Mouse (Mus musculus): ENCODE measurements at regions not wholly inside any gene's neighbourhood (a gene's known extent, or its start where the extent isn't known, plus 50 kb on each side); places are given as distances from the start of the nearest gene placed in this dataset.

DNA sequence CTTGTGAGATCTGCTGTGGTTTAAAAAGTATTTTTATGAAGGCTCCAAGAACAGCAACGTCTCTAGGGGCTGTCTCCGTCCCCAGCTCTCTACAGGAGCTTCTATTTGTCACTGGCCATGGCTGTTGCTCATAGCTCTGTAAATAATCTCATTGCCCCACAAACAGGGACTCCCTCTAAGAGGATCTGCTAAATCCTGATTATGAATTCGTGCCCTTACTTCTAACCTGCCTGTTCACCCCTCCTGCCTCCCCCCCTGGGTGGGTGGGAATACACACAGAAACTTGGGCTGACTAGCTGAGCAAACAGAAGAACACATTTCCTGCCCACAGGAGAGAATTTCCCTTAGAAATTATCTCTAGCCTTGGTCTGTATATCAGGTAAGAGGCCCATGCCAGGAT, 155.9 kb upstream of the Ncam1 start:
- DNase-seq (ENCODE audit: low read depth) = no peak

DNA sequence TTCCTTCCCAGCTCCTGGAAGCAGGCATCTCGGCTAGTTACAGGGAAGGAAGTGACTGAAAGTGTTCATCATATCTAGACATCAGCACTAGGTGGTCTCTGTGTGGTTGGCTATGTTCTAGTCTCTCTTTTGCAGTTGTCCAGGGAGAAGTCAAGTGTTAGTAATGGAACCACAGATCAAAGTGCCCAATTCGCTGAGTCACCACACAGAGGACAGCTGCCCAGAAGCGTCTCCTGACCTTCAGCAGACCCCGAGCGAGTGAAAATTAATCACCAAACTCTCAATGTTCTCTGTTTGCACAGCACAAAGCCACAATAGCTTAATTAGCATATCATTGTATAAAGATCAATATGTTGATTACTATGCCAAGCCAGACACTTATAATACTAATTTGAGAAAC, 151.6 kb upstream of the Ncam1 start:
- DNase-seq (ENCODE audit: low read depth) = no peak

DNA sequence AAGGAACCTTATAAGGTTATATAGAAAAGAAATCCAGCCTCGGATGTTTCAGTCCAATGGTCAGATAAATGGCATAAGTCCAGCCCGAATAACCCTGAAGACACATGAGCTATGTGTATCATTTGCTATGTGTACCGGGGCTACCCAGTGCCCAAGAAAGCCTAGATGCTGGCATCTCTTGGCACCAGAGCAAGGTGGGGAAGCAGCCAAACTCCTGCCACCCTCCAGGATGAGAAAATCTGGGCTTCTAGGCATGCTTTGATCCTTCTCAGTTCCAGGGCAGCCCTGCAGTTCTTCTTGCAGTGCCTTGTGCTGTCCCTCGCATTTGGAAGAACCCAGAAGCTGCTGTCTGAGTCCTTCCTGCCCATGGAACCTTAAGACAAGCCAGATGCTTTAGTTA, 149.8 kb upstream of the Ncam1 start:
- no peak for DNase-seq (ENCODE audit: low read depth)

DNA sequence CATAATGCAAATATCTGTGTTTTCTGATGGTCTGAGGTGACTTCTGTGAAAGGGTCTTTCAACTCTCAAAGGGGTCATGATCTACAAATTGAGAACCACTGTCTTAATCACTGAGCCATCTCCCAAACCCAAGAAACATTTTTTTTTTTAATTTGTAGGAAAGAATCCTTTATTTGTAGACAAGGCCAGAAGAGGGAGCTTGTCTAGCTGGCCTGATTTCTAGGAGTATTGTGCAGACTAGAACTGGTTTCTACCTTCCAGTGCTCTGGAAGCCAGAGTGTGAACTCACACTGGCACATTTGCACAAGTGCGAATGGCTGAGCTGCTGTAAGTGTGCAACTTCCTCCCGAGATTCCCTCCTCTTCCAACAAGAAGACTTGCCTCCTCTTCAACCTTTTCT, 148.1 kb upstream of the Ncam1 start:
- DNase-seq (ENCODE audit: low read depth) = no peak

DNA sequence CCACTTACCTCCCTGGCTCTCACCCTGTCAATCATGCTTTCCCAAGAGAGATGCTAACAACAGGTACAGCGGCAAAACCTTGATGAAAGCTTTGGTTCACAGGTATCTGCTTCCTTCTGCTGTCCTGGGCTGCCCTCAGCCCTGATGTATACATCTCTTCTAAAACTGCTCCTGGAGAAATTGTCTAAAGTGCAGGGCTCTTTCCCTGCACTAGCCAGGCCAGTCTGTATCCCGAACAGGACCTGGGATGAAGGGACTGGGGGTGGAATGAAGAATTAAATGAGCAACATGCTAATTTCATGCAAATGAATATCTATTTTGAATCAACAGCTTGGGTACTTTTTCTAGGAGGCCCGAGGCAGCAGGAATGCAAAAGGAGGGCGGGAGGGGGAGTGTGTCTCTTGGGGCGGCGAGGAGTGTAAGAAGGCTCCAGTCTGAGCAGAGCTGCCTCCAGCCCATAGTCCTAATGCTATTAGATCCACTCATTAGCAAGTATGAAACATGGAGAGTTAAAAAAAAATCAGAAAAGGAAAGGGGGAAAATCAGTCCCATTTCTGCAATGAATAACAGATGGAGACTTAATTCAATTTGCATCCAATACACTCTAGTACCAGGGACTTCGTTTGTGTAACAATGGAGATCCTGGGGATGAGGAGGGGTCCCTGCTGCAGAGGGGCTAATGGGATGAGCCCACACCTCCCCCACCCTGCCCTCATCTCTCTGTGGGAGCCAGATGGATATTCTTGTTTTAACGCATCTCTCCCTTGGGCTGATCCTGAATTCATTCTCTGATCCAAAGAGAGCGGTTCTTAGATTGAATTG, 137.0 kb upstream of the Ncam1 start:
- DNase-seq (ENCODE audit: low read depth) = no peak

DNA sequence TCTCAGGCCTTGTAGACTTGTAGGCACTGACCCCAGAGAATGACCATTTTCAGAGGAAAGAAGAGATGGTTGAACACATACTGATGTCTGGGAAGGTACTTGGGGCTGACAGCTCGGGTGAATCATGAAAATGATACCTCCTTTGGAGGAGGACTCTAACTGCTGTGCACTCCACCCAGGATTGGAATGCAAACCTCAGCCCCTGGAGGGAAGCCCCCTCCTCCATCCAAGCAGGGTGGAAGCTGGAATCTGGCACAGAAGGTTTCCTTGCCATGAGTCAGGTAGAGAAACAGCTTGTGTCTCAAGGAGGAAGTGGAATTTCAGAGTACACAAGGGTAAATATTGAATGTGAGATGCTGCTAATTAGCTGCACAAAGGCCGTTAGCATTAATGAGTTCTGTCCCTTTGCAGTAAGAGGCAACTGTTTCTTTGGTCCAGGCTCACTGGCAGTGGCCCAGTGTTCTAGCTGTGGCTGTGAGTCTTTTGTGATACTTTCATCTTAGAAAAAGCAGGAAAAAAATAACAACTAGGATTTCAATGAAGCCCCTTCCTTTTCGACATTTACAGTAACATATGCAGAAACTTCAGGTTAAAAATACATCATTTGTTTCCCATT, 129.4 kb upstream of the Ncam1 start:
- no peak for DNase-seq (ENCODE audit: low read depth)

DNA sequence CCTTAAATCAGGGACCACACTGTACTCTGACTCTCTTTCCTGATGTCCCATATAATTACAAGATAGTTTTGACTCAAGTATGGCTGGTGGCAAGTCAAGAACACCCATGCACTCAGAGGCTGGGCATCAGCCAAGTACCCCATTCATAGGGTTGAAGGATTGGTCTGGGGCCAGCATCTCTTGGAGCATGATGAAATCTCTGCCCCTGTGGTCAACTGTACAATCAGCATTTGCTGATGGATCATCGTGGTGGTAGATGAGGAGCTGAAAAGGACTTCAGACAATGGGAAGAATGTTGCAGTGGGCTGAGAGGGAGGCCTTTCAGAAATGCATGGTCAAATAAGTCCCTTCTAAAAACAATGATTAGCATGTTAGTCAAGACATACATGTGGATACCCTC, 128.6 kb upstream of the Ncam1 start:
- no peak for DNase-seq (ENCODE audit: low read depth)

DNA sequence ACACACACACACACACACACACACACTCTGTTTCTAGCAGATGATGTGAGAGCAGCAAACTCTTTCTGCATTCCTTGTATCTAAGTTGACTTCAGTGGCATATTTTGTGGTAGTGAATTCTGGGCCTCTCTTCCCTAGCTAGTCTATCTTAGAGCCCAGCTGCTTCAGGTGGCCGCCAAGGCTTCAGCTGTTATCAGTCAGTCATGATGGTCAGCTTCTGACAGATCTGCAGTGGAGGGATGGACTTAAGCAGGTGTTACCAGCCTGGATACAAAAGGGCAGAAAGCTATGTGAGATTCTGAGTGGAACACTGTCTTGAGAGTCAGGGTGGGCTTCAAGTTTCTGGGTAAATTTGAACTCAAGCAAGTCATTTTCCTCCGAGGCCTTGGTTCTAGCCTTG, 127.1 kb upstream of the Ncam1 start:
- no peak for DNase-seq (ENCODE audit: low read depth)

DNA sequence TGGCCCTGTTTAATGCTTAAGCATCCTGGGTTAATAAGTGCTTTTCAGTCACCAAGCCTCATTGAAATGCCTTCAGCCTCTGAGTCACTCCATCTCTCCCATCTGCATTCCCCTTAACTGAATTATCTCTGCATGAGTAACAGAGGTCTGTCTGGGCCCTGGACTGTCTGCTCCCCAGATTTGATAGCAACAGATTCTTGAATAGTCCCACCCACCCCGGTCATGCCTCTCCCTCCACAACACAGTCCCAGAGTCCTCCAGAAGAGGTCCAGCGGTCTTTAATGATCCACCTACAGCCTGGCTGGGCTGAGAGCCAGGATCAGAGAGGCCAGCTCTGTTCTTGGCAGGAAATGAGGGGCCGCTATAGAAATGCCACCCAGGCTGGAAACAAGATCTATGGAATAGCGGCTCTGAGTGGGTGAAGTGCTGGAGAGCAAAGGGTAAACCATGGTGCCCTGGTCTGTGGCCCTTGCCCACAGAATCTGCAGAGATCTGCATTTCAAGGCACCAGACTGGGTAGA, 125.3 kb upstream of the Ncam1 start:
- DNase-seq (ENCODE audit: low read depth) = no peak

DNA sequence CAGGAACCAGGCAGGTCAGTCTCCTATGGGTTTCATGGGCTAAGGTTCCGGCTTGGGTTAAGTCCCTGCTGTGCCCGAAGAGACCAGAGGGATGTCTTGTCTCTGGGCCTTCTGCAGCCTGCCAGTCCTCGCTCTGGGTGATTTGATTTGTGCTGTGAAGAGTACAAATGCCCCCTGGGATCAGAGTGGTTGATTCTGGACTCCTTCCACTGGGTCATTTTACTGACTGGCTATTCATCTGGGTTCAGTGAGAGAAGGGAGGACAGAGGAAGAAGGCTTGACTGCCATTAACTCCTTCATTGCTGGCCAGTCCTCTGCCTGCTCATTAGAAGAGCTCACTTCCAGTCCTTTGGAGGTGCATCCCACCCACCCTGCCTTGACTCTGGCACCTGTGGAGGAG, 124.0 kb upstream of the Ncam1 start:
- DNase-seq (ENCODE audit: low read depth) = no peak

DNA sequence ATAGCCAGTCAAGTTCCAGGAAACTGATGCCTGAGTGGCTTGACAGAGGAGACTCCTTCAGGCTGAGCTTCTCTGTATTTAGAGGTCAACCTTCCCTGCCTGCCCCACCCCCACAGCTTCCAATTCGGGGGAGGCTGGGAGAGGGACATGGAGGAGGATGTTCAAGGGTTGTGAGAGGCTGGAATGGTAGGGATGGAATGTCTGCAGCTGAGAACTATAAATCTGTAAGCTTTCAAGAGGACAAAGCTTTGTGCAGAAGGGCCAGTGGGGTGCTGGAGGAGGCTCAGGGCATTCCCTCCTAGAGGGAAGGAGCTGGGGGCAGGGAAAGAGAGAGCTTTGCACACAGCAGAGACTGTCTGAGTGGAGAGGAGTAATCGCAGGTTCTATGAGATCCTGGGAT, 123.4 kb upstream of the Ncam1 start:
- DNase-seq (ENCODE audit: low read depth) = no peak

DNA sequence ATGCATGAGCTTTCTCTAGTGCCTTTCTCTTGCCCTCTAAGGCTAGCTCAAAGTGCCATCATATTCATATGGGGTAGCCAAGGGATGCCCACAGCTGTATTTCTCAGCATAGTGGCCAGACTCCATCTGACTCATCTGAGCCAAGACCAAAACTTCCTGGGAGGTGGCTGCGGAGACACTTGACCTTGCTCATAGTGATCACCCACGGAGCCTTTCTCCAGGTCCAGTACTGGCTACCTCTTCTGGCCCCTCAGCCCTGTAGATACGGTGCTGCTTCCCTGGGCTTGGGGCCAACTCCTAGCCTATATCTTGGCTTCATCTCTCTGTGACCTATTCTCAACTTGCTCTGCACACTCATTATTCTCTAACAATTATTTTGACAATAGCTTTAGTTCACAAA, 122.6 kb upstream of the Ncam1 start:
- DNase-seq (ENCODE audit: low read depth) = no peak

DNA sequence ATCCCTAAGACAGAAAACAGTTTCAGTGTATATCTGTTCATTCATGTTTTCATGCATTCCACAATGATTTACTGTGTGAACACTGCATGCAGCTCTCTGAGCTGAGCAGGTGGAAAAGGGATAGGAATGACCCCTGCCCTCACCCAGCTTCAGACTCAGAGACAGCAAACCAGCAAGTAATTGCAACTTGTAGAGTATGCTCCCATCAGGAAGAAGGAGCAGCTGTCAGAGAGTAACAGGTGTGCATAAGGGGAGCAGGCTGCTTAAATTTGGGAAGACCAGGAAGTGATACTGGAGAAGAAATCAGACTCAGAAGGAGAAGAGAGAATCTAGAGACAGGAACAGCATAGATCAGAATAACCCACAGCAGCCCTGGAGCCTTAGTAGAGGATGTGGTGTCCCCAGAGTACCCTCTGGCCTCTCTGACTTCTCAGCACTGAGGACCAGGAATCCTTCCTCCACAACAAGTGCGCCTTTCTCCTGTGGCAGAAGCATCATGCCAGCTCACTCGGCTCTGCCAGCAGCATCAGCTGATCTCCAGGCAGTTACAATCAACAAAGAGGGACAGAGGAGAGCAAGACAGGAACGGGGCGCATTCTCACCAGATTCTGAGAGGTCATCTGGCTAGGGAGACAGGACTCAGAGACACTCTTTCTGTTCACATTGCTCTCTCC, 116.5 kb upstream of the Ncam1 start:
- DNase-seq (ENCODE audit: low read depth) = no peak

DNA sequence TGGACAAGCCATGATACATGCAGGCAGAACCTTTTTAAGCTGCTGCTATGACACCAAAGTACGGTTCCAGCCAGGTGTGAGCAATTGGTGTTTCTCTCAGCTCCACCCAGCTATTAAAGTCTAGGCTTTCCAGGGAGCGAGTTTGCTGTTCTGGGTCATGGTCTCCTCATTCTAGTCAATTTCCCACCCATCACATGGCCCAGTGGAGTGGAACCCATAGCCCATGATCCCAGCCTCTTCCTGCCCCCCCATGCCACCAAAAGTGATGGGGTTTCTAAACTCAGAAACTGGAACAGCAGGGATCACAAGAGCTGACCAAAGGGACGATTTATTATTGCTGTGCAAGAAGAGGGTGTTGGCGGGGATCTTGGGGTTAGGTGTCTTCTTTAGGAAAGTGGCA, 115.0 kb upstream of the Ncam1 start:
- DNase-seq (ENCODE audit: low read depth) = no peak

DNA sequence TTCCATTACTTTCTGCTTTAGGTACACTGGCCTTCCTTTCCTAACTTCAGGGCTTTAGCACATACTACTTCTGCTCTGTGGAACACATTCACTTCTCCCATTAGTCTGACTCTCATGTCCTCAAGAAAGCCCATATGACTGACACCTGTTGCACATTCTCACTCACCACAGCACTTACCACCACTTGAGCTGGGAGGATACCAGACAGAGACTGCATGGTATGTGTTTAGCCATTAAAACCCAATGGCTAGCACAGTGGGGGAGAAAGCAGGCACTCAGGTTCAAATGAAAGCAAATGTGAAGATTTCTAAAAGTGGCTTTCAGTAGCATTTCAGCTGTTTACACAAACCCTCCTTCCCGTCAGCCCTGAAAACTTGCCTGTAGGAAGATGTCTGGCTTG, 113.6 kb upstream of the Ncam1 start:
- no peak for DNase-seq (ENCODE audit: low read depth)

DNA sequence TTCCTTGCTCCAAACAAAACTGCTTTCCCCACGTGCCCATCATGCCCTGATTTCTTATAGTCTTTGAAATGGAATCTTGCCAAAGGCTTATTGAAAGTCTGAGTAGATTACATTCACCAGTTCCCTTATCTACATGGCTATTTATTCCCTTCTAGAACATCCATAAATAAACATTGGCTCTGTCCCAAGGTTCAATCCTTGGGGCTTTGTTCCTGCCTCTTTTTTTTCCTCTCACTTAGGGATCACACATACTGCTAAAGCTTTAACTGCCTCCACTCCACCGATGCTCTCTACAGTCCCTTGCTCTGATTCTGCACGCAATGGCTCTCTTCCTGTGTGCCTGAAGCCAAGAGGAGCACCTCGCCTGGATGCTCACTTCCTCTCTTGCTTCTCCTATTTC, 107.6 kb upstream of the Ncam1 start:
- no peak for DNase-seq (ENCODE audit: low read depth)

DNA sequence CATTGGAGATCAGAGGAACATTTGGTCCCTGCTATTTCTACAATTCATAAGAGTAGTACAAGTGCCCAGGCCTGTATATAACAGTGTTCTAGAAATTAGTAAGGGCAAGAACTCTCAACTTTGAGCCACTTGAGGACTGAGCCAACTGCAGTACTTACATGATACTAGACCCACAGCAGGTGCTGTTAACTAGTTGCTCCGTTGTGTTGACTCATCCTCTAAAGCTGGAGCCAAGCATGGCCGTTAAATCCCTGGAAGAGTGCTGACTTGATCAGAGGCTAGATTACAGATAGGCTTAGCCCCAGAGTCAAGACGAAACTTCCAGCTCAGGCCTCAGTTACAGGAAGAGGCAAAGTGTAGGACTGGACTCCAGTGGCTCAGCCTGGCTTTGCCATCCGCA, 107.0 kb upstream of the Ncam1 start:
- DNase-seq (ENCODE audit: low read depth) = no peak

DNA sequence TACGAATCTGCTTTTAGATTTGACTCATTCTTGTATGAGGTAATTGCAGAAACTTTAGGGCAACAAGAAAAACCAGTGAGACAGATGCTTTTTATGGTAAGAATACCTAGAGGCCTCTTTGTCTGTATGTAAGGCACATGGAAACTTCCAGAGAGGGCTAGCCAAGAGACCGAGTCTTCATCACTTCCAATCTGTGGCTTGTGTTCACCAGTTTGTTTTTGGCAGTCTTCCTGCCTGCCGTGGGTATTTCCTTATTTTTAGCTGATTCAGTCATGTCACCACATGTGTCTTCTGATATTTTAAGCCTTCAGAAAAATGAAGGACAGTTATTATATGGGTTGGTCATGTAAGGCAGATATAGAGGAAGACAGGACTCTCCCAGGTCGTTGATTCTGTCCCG, 100.2 kb upstream of the Ncam1 start:
- DNase-seq (ENCODE audit: low read depth) = no peak

DNA sequence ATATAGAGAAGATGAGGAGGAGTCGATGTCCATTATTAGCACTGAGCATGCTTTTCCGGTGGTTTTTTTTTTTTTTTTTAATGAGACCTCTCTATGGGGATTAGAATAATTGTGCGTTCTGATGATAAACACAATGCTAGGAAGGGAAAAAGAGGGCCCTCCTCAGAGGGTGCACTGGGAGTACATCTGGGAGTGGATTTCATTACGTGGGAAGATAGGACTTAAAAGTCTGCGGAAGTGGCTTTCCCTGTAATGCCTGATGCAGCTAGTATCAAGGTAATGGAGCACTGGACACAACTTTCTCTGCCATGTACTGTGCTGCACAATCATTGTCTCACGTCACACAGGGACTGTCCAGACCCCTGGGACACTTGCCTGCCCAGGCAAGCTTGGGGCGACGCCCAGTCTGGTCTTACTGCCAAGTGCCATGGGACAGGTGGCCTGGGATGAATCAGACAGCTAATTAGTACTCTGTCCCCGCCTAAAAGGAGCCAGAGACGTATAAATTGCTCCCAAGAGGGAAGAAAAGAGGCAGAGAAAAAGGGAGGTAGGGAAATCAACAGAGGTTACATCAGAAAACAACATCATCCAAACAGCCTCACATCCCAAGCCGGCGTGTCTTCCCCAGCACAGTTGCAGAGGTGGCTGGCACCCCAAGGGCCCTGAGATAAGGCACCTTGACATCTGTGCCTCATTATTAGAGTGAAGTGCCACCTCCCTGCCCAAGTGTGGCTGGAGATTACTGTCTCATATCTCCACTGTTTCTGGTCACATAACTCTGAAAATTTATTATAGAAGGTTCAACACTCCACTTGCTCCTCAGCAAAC, 86.0 kb upstream of the Ncam1 start:
- no peak for DNase-seq (ENCODE audit: low read depth)

DNA sequence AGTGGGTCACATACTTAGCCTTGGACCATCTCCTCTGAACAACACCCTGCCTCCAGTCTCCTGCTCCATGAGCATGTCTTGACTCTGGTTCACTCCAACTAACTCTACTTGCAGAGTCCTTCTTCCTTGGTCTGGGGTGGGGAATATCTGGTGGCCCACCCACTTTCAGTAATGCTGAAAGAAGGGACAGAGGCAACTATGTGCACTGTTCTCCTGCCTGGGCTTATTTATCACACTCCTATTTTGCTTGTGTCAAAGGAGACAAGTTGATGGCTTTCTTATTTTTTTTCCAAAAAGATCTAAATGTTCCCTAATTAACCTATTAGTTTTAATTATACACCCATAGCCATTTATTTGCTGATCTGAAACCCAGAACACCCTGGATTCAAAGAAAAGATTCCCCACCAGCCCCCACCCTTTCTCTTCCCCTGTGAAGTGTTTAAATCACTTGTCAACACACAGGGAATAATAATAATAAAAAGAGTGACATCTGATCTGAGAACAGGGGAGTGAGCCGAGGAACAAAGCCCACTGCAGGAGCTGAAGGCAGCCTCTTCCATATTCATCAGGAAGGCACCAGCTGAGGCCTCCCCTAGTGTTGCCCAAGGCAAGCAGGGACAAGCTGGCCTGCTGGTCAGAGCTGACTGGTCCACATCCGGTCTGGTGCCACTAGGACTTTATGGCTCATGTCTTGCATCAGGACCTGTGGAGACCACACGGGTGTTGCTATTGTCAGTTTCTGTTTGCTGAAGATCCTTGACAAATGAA, 80.8 kb upstream of the Ncam1 start:
- DNase-seq (ENCODE audit: low read depth) = no peak

DNA sequence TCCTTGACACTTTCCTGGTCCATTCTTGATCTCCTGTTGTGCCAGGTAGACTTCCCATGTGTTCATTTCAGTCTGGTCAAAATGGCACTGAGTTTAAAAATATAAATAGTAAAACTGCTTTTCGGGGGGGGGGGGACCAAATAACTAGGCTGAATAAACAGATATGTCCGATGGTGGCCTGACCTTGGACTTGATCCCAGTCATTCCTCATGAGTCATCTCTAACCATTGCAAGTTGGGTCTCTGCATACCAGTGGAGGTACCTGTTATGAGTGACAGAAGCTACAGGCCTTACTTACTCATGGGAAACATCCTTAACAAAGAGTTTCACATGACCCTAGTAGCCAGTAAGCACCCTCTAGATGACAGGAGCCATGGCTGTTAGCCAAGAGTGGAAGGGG, 76.2 kb upstream of the Ncam1 start:
- no peak for DNase-seq (ENCODE audit: low read depth)
